In the genomic region with DNA sequence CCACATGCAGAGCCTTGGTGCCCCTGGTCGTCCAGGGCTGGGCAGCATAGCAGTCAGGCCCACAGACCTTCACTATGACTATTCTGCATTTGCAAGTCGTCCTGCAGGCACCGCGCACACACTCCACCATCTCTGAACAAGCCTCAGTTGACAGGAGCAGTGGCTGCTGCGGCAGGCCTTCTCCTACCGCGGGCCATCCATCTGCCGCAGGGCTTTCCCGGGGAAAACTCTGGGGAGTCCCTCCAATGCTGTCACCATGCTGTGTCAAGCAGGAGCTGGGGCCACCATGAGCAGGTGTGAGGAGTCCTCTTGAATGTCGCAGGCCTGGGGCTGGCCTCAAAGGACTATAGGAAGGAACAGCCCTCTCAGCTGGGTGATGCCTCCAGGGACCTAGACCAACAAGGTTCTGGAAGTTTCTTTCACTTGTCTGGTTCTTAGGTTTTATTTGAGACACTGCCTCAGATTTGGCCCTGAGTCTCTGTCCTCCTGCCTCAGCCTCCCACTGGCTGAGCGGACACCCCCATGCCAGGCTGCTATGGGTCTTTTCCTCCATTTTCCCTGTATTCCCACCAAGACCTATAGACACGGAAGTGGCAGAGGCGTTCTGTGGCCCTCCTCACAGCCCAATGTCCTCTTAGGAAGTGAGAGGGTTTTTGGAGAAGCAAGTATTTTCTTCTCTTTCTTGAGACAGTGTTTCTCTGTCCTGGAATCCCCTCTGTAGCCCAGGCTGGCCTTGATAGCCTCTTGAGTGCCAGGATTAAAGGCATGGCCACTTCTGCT, we compare ENCODE assay signal across 12 mouse cellular contexts. TPM values are rescaled to one million over a fixed set of nuclear protein-coding genes. Genes with fewer than 3 reads are reported as not detected.
DNase-seq lines count a peak whose midpoint lies in the region; ATAC-seq and TF ChIP-seq lines count a peak whose summit lies in the region.
"Had no signal": no experiment of that assay in that cellular context is flagged by ENCODE, and none has a peak within 500 bp of the region (broad histone marks: within the 10 kb centered on the region; RNA-seq: fewer than 3 reads in every experiment).

No protein-coding gene starts in this region.

- H3K4me1 ChIP-seq in CH12.LX (ENCODE audit: control insufficient read depth in 1 of 2, insufficient read depth in 2 of 2) = peaks cover 53 to 95% of the 10 kb centered on the region in 2 experiments
- H3K4me1 ChIP-seq in liver, embryonic 13.5 days (replicated peaks) = peaks cover 80% of the 10 kb centered on the region

- TF ChIP-seq RAD21 in CH12.LX (IDR thresholded peaks at IDR 0.05; ENCODE audit: low read depth, low read length) = no peak

- peak overlapping the region; percentile 70 for H3K27ac ChIP-seq in gastrocnemius, adult 2 months
- H3K27ac ChIP-seq in layer of hippocampus, adult 2 months = peak overlapping the region; percentile 54
- H3K27ac ChIP-seq in CH12.LX (ENCODE audit: insufficient read depth, low read depth) = peak overlapping the region; percentile 100
- peak overlapping the region; percentile 83 for H3K27ac ChIP-seq in liver, embryonic 13.5 days
- H3K27ac ChIP-seq: hindbrain, embryonic 15.5 days; neural tube, embryonic 13.5 days had no signal

- in situ Hi-C loops in CH12.LX (cut with MboI; ENCODE audit: low pct_ligation_motif_present, low pct_unique_long_range_greater_than_20kb, low sequenced_read_pairs) = loop anchor here (25.0 kb wide), 1 partner anchor 257 kb away; a partner anchor contains a TSS

- no peak for TF ChIP-seq CTCF in gastrocnemius, adult 2 months (IDR thresholded peaks at IDR 0.05)
- no peak for TF ChIP-seq CTCF in layer of hippocampus, adult 2 months (conservative IDR thresholded peaks at IDR 0.05)
- no peak for TF ChIP-seq CTCF in CH12.LX (conservative IDR thresholded peaks at IDR 0.05 in 1 of 2, IDR thresholded peaks at IDR 0.05 in 1 of 2; ENCODE audit: low read depth in 2 of 2, low read length in 2 of 2)

- TF ChIP-seq POLR2A in CH12.LX (IDR thresholded peaks at IDR 0.05; ENCODE audit: low read depth, low read length) = peak; percentile 52

- peak overlapping the region; percentile 61 for H3K9ac ChIP-seq in CH12.LX (ENCODE audit: insufficient read depth, low read depth)
- H3K9ac ChIP-seq in liver, embryonic 13.5 days = peak overlapping the region; percentile 48
- H3K9ac ChIP-seq: hindbrain, embryonic 15.5 days; neural tube, embryonic 13.5 days had no signal

- 86% methylated on average over 13 of the region's 13 CpGs for whole genome bisulfite sequencing in liver, embryonic 13.5 days (ENCODE audit: insufficient replicate concordance)

- DNase-seq in gastrocnemius, adult 2 months = no peak
- DNase-seq in gastrocnemius, postnatal 36 days = no peak
- DNase-seq in layer of hippocampus, adult 2 months (ENCODE audit: low spot score in 2 of 2) = no peak
- DNase-seq in layer of hippocampus, postnatal 10 days (ENCODE audit: low spot score in 2 of 2) = no peak
- DNase-seq in CH12.LX (ENCODE audit: extremely low read depth) = no peak
- no peak for DNase-seq in liver, embryonic 13.5 days
- no peak for DNase-seq in adrenal gland, postnatal 10 days
- no peak for DNase-seq in cerebellum, postnatal 14 days
- DNase-seq: layer of hippocampus, postnatal 36 days; right cerebral cortex, postnatal 4 days had no signal

- no peaks in the 10 kb centered on the region for H3K9me3 ChIP-seq in CH12.LX (replicated peaks; ENCODE audit: low read length)
- H3K9me3 ChIP-seq in liver, embryonic 13.5 days (replicated peaks) = no peaks in the 10 kb centered on the region
- H3K9me3 ChIP-seq: hindbrain, embryonic 15.5 days; neural tube, embryonic 13.5 days had no signal

- intact Hi-C loops in gastrocnemius, adult 2 months (cut with DNase I) = no loop called here
- intact Hi-C loops in gastrocnemius, postnatal 36 days (cut with DNase I) = no loop called here

- dilution Hi-C loops in CH12.LX (cut with MboI; ENCODE audit: extremely low pct_ligation_motif_present, extremely low pct_unique_long_range_greater_than_20kb, low sequenced_read_pairs) = no loop called here

- no peaks in the 10 kb centered on the region for H3K27me3 ChIP-seq in CH12.LX (replicated peaks)
- no peaks in the 10 kb centered on the region for H3K27me3 ChIP-seq in liver, embryonic 13.5 days
- H3K27me3 ChIP-seq: hindbrain, embryonic 15.5 days; neural tube, embryonic 13.5 days had no signal

- peak overlapping the region; percentile 91 for H3K4me2 ChIP-seq in CH12.LX (ENCODE audit: insufficient read depth, low read depth, poor library complexity, severe bottlenecking)
- H3K4me2 ChIP-seq in liver, embryonic 13.5 days = peak overlapping the region; percentile 25; the same call in 1 of the 2 replicates
- H3K4me2 ChIP-seq: hindbrain, embryonic 15.5 days; neural tube, embryonic 13.5 days had no signal

- no peak for ATAC-seq in liver, embryonic 13.5 days (ENCODE audit: low read depth)

- 0 out of 2 replicates have a peak overlapping the region, but pooled peaks have one; percentile 5 for H3K4me3 ChIP-seq in gastrocnemius, adult 2 months
- no peak overlapping the region for H3K4me3 ChIP-seq in layer of hippocampus, adult 2 months
- H3K4me3 ChIP-seq in CH12.LX (replicated peaks in 1 of 3; ENCODE audit: low read depth in 2 of 3, low read length in 2 of 3, poor library complexity in 1 of 3) = peak overlapping the region in 2 of 3 experiments; percentile 21 to 56
- no peak overlapping the region for H3K4me3 ChIP-seq in liver, embryonic 13.5 days (replicated peaks)
- H3K4me3 ChIP-seq: hindbrain, embryonic 15.5 days; neural tube, embryonic 13.5 days had no signal

- TF ChIP-seq EP300 in CH12.LX (IDR thresholded peaks at IDR 0.05; ENCODE audit: low read length) = peak; percentile 55

- peaks cover 20 to 47% of the 10 kb centered on the region in 2 experiments for H3K36me3 ChIP-seq in CH12.LX (replicated peaks in 1 of 2; ENCODE audit: control insufficient read depth in 1 of 2, insufficient read depth in 1 of 2, low read length in 1 of 2)
- peaks cover 52% of the 10 kb centered on the region for H3K36me3 ChIP-seq in liver, embryonic 13.5 days

- peaks cover 22% of the 10 kb centered on the region for H3K79me2 ChIP-seq in CH12.LX (replicated peaks; ENCODE audit: control insufficient read depth, extremely low read depth, insufficient read depth, poor library complexity, severe bottlenecking)

TF ChIP-seq in CH12.LX, 34 proteins besides CTCF, POLR2A, EP300 and RAD21 (continues in another document):
- no peak for TF ChIP-seq POLR2AphosphoS2 (IDR thresholded peaks at IDR 0.05; ENCODE audit: low read depth, low read length)
- peak; percentile 12; the same call in 1 of the 2 replicates for TF ChIP-seq ZMIZ1 (IDR thresholded peaks at IDR 0.05; ENCODE audit: low read depth, low read length)
- peak; percentile 53; the same call in 1 of the 2 replicates for TF ChIP-seq ELF1 (IDR thresholded peaks at IDR 0.05; ENCODE audit: low read depth, low read length)
- TF ChIP-seq SMC3 (IDR thresholded peaks at IDR 0.05; ENCODE audit: low read depth, low read length) = no peak
- peak; percentile 69; the same call in 1 of the 2 replicates for TF ChIP-seq CHD1 (IDR thresholded peaks at IDR 0.05; ENCODE audit: low read depth, low read length)

RNA-seq across cellular contexts. Expression of a gene that starts 7.4 kb away (rescaled TPM):
- total RNA-seq in gastrocnemius, adult 2 months (2021) = 1 to 10 TPM; 4.9 to 5.5 TPM
- 1 to 10 TPM; 3.4 to 3.6 TPM for total RNA-seq in gastrocnemius, postnatal 36 days (2021)
- total RNA-seq in layer of hippocampus, adult 2 months (2021) = 10 to 100 TPM; 10.6 to 16.5 TPM
- total RNA-seq in layer of hippocampus, postnatal 10 days (2021) = 10 to 100 TPM; 21.2 to 22.5 TPM
- total RNA-seq in CH12.LX (2012; rRNA removed) (56.9 and 71.7 TPM in 2 replicates), CH12.LX (2014; rRNA removed) (65.2 and 71.4 TPM in 2 replicates)
- polyA plus RNA-seq in CH12.LX (2012; ENCODE audit: insufficient read length, low read depth) = 75.0 and 84.2 TPM in 2 replicates
- polyA plus RNA-seq in liver, embryonic 13.5 days (2015; fragmentation: Nextera tagmentation; extraction: Ambion mirVana) = 31.6 and 38.5 TPM in 2 replicates
- total RNA-seq in adrenal gland, postnatal 10 days (2021) = 10 to 100 TPM; 17.7 to 20.1 TPM

RNA-seq across cellular contexts. Expression of a gene that starts 7.6 kb away (rescaled TPM):
- 1 to 10 TPM; 2.6 to 3.0 TPM for total RNA-seq in gastrocnemius, adult 2 months (2021)
- 1 to 10 TPM; 1.2 to 2.7 TPM for total RNA-seq in gastrocnemius, postnatal 36 days (2021)
- 10 to 100 TPM; 65.0 to 69.0 TPM for total RNA-seq in layer of hippocampus, adult 2 months (2021)
- 10 to 100 TPM; 51.0 to 69.9 TPM for total RNA-seq in layer of hippocampus, postnatal 10 days (2021)
- total RNA-seq in CH12.LX (2012; rRNA removed) (8.1 and 9.6 TPM in 2 replicates), CH12.LX (2014; rRNA removed) (2.7 and 4.3 TPM in 2 replicates)
- 5.9 TPM in 2 replicates for polyA plus RNA-seq in CH12.LX (2012; ENCODE audit: insufficient read length, low read depth)
- polyA plus RNA-seq in liver, embryonic 13.5 days (2015; fragmentation: Nextera tagmentation; extraction: Ambion mirVana) = 6.1 and 7.5 TPM in 2 replicates
- 10 to 100 TPM in 1 of 2 experiments, 1 to 10 TPM in 1; 6.9 to 13.1 TPM for total RNA-seq in adrenal gland, postnatal 10 days (2021)

RNA-seq across cellular contexts. Expression of a gene that starts 16.4 kb away (rescaled TPM):
- total RNA-seq in gastrocnemius, adult 2 months (2021) = 100 to 1,000 TPM; 253 TPM
- 100 to 1,000 TPM; 216 to 227 TPM for total RNA-seq in gastrocnemius, postnatal 36 days (2021)
- total RNA-seq in layer of hippocampus, adult 2 months (2021) = 10 to 100 TPM; 45.3 to 46.9 TPM
- total RNA-seq in layer of hippocampus, postnatal 10 days (2021) = 10 to 100 TPM; 48.5 to 53.2 TPM
- 91.5 and 110 TPM in 2 replicates for total RNA-seq in CH12.LX (2012; rRNA removed)
- 121 and 138 TPM in 2 replicates for total RNA-seq in CH12.LX (2014; rRNA removed)
- polyA plus RNA-seq in CH12.LX (2012; ENCODE audit: insufficient read length, low read depth) = 175 and 199 TPM in 2 replicates
- polyA plus RNA-seq in liver, embryonic 13.5 days (2015; fragmentation: Nextera tagmentation; extraction: Ambion mirVana) = 71.4 and 73.8 TPM in 2 replicates
- 100 to 1,000 TPM; 249 to 298 TPM for total RNA-seq in adrenal gland, postnatal 10 days (2021)

RNA-seq across cellular contexts. Expression of a gene that starts 37.5 kb away (rescaled TPM):
- total RNA-seq in gastrocnemius, adult 2 months (2021) = 10 to 100 TPM; 34.7 to 40.0 TPM
- total RNA-seq in gastrocnemius, postnatal 36 days (2021) = 10 to 100 TPM; 32.1 to 33.5 TPM
- 100 to 1,000 TPM; 102 to 105 TPM for total RNA-seq in layer of hippocampus, adult 2 months (2021)
- total RNA-seq in layer of hippocampus, postnatal 10 days (2021) = 10 to 100 TPM; 84.4 to 90.6 TPM
- total RNA-seq in CH12.LX (2012; rRNA removed) (19.3 and 26.2 TPM in 2 replicates), CH12.LX (2014; rRNA removed) (10.0 and 11.1 TPM in 2 replicates)
- 18.8 and 19.4 TPM in 2 replicates for polyA plus RNA-seq in CH12.LX (2012; ENCODE audit: insufficient read length, low read depth)
- 11.5 and 12.7 TPM in 2 replicates for polyA plus RNA-seq in liver, embryonic 13.5 days (2015; fragmentation: Nextera tagmentation; extraction: Ambion mirVana)
- 10 to 100 TPM; 50.4 to 65.3 TPM for total RNA-seq in adrenal gland, postnatal 10 days (2021)

RNA-seq across cellular contexts. Expression of a gene that starts 47.7 kb away (rescaled TPM):
- 10 to 100 TPM; 27.0 to 33.5 TPM for total RNA-seq in gastrocnemius, adult 2 months (2021)
- total RNA-seq in gastrocnemius, postnatal 36 days (2021) = 10 to 100 TPM; 23.8 to 25.6 TPM
- total RNA-seq in layer of hippocampus, adult 2 months (2021) = 100 to 1,000 TPM; 145 to 153 TPM
- total RNA-seq in layer of hippocampus, postnatal 10 days (2021) = 100 to 1,000 TPM; 135 to 139 TPM
- total RNA-seq in CH12.LX (2012; rRNA removed) (48.1 and 49.4 TPM in 2 replicates), CH12.LX (2014; rRNA removed) (24.2 and 28.4 TPM in 2 replicates)
- polyA plus RNA-seq in CH12.LX (2012; ENCODE audit: insufficient read length, low read depth) = 46.5 and 57.0 TPM in 2 replicates
- polyA plus RNA-seq in liver, embryonic 13.5 days (2015; fragmentation: Nextera tagmentation; extraction: Ambion mirVana) = 24.9 and 25.6 TPM in 2 replicates
- 10 to 100 TPM; 64.7 to 82.6 TPM for total RNA-seq in adrenal gland, postnatal 10 days (2021)

Comparison
In these comparisons a context has a peak if more than half of its experiments do, and no peak if none do; other contexts are left out.
1. H3K4me3 ChIP-seq: peak in gastrocnemius, adult 2 months (single experiment) and CH12.LX (2 of 3); none in layer of hippocampus, adult 2 months (single experiment) and liver, embryonic 13.5 days (single experiment).
2. Peak in every context shown above with its lines, with median percentiles within 50 percentile points of each other: H3K27ac ChIP-seq.